Mouse (Mus musculus) small intestine, adult 2 months (tissue): ENCODE measurements around the gene Trip11. TPM values are rescaled to one million over a fixed set of nuclear protein-coding genes. Genes with fewer than 3 reads are reported as not detected.

Experiments
- H3K27ac ChIP-seq: fragments of 200-500 bp; 2 replicates; pipeline ENCODE4 v1.5.1; 2012; ENCODE audit warnings: low read depth, low read length, control low read depth, inconsistent platforms; ENCODE audit not compliant: insufficient read depth
- H3K27me3 ChIP-seq: fragments of 200-500 bp; 2 replicates; pipeline ENCODE4 v1.6.1; 2012; ENCODE audit warnings: mild to moderate bottlenecking, moderate library complexity, low read length, inconsistent platforms; ENCODE audit not compliant: control insufficient read depth, insufficient read depth
- H3K36me3 ChIP-seq: fragments of 200-500 bp; 2 replicates; pipeline ENCODE4 v1.6.1; 2012; ENCODE audit warnings: mild to moderate bottlenecking, low read length, control low read depth, inconsistent platforms; ENCODE audit not compliant: control insufficient read depth, insufficient read depth
- H3K4me1 ChIP-seq: fragments of 200-500 bp; 2 replicates; pipeline ENCODE4 v1.6.1; 2012; ENCODE audit warnings: low read length, inconsistent platforms, mixed read lengths; ENCODE audit not compliant: control insufficient read depth, insufficient read depth, insufficient read length
- H3K4me3 ChIP-seq: fragments of 200-500 bp; 2 replicates; pipeline ENCODE4 v1.5.1; 2012; ENCODE audit warnings: low read depth, mild to moderate bottlenecking, control low read depth, inconsistent platforms, low read length, moderate library complexity
- CTCF ChIP-seq: fragments of 200-500 bp; IDR thresholded peaks from 2 replicates; pipeline ENCODE4 v1.5.1; 2012; ENCODE audit warnings: low read depth, mild to moderate bottlenecking, control low read depth, inconsistent platforms, low read length, moderate library complexity, mixed read lengths; ENCODE audit not compliant: insufficient replicate concordance, insufficient read length; ENCODE audit errors: extremely low read depth
- POLR2A ChIP-seq: fragments of 200-500 bp; IDR thresholded peaks from 2 replicates; pipeline ENCODE4 v1.6.1; 2012; ENCODE audit warnings: low read depth, mild to moderate bottlenecking, control low read depth, inconsistent platforms, low read length, moderate library complexity
- WGBS: fragments of 180-500 bp; shearing (Covaris S2); methylation state at CpG from one replicate; pipeline ENCODE4 v1.1.7; 2018; 5-methylcytosine and 5-hydroxymethylcytosine counted together
- polyA plus RNA-seq: library from polyadenylated mRNA; depleted of rRNA; stranded (reverse); fragments of >200 nt; gene quantifications from 2 replicates; pipeline ENCODE4 v1.2.3, GENCODE M21; 2012

Gene Trip11
- polyA plus RNA-seq, 1 experiment, result 2.1 TPM

DNA sequence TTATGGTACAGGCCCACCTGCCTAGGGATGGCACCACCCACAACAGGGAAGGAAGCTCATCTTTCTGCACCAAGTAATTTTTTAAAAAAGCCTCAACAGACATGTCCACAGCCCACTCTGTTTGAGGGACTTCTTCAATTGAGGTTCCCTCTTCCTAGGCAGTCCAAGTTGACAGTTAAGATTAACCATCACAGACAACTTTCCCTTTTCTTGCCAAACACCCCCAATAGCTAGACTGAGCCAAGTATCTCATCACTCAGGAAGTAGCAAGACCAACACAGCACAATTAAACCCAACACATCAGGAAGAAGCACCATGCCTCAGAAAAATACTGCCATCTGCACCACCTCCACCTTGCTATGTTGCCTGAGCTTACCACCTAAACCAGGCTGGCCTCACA, 4.1 kb upstream of the Trip11 start:
- no peak for TF ChIP-seq CTCF
- no peak for TF ChIP-seq POLR2A
- no peaks in the 10 kb centered on the region for H3K27me3 ChIP-seq

DNA sequence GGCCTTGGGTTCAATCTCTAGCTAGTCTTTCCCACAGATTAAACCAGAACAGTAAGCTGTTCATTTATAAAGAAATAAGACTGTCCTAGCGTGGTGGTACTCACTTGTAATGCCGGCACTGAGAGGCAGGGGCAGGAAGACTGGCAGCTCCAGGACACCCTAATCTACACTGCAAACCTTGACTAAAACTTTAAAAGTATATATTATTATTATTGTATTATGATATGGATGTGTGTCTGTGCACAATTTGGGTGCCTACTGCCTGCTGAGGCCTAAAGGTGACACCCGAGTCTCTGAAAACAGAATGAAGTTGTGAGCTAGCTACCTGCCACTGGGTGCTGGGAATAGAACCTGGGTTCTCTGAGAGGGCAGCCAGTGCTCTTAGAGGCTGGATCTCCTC, 1.7 kb downstream of the Trip11 start:
- H3K4me3 ChIP-seq, result no peak overlapping the region
- TF ChIP-seq CTCF (no peak), POLR2A (no peak)

More for the DNA sequence above, 4.1 kb upstream of the Trip11 start:
- no peak overlapping the region for H3K4me3 ChIP-seq
- no peaks in the 10 kb centered on the region; the same call in 1 of the 2 replicates for H3K4me1 ChIP-seq
- H3K36me3 ChIP-seq, result peaks cover 3% of the 10 kb centered on the region; the same call in 1 of the 2 replicates
- H3K27ac ChIP-seq, result no peak overlapping the region

DNA sequence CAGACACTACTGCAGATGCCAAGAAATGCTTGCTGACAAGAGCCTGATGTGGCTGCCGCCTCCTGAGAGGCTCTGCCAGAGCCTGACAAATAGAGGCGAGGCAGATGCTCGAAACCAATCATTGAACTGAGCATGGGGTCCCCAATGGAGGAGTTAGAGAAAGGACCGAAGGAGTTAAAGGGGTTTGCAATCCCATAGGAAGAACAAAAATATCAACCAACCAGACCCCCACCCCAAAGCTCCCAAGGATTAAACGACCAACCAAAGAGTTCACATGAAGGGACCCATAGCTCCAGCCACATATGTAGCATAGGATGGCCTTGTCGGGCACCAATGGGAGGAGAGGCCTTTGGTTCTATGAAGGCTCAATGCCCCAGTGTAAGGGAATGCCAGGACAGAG, 2.7 kb downstream of the Trip11 start:
- Histone ChIP-seq H3K4me1 (peaks cover 4% of the 10 kb centered on the region; the same call in 1 of the 2 replicates), H3K27ac (no peak overlapping the region), H3K27me3 (no peaks in the 10 kb centered on the region), H3K4me3 (no peak overlapping the region), H3K36me3 (peaks cover 11% of the 10 kb centered on the region)
- WGBS, result 88% methylated on average over 6 of the region's 6 CpGs
- TF ChIP-seq POLR2A (no peak), CTCF (no peak)

More for the DNA sequence above, 1.7 kb downstream of the Trip11 start:
- Histone ChIP-seq H3K27ac (no peak overlapping the region), H3K27me3 (no peaks in the 10 kb centered on the region), H3K4me1 (peaks cover 4% of the 10 kb centered on the region; the same call in 1 of the 2 replicates), H3K36me3 (peaks cover 10% of the 10 kb centered on the region)
- 81% methylated on average over 3 of the region's 3 CpGs for WGBS

DNA sequence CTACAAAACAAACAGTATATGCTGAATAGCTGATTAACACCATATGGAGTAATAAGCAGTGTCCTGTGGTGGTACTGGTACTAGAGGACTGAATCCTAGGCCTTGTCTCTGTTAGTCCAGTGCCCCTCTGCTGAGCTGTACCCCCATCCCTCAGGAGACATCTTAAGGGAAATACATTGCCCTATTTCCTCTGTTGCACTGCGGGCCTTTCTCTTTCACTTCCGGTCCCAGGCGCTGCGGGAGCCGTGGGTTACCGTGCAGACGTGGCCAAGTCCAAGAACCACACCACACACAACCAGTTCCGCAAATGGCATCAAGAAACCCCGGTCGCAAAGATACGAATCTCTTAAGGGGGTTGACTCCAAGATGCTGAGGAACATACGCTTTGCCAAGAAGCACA, 7.2 kb downstream of the Trip11 start:
- Histone ChIP-seq H3K4me3 (no peak overlapping the region), H3K27ac (no peak overlapping the region), H3K27me3 (no peaks in the 10 kb centered on the region), H3K36me3 (peaks cover 20% of the 10 kb centered on the region), H3K4me1 (peaks cover 3% of the 10 kb centered on the region; the same call in 1 of the 2 replicates)
- 90% methylated on average over 12 of the region's 12 CpGs for WGBS
- TF ChIP-seq POLR2A (no peak), CTCF (no peak)

GRCm38 (mm10) chr12:101904906-101905305, 8.2 kb downstream of the Trip11 start:
- no peak overlapping the region for H3K4me3 ChIP-seq
- 85% methylated on average over 4 of the region's 4 CpGs for WGBS
- no peak for TF ChIP-seq CTCF
- no peak for TF ChIP-seq POLR2A
- no peak overlapping the region for H3K27ac ChIP-seq
- peaks cover 3% of the 10 kb centered on the region; the same call in 1 of the 2 replicates for H3K4me1 ChIP-seq
- H3K27me3 ChIP-seq, result no peaks in the 10 kb centered on the region
- peaks cover 21% of the 10 kb centered on the region for H3K36me3 ChIP-seq

DNA sequence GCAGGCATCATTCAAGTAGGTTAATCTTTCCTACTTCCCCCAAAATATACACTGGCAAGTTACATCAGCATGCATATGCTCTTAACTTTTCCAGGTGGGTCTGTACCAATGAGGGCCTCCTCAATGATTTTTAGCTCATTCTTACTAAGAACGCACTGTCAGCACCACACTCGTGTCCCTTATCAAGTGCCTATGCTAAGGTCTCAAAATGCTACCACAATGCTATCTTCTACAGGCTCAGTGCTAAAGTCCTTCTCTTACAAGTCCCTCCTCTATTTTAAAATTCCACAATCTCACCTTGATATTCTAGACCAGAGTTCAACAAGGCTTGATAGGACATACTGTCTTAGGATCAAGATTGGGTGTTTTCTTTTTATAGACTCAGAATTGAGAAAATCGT, 8.9 kb downstream of the Trip11 start:
- H3K4me3 ChIP-seq, result no peak overlapping the region
- TF ChIP-seq CTCF (no peak), POLR2A (no peak)
- H3K27ac ChIP-seq, result no peak overlapping the region
- peaks cover 20% of the 10 kb centered on the region for H3K36me3 ChIP-seq
- H3K4me1 ChIP-seq, result peaks cover 3% of the 10 kb centered on the region; the same call in 1 of the 2 replicates
- 66% methylated on average over 3 of the region's 3 CpGs for WGBS
- no peaks in the 10 kb centered on the region for H3K27me3 ChIP-seq

DNA sequence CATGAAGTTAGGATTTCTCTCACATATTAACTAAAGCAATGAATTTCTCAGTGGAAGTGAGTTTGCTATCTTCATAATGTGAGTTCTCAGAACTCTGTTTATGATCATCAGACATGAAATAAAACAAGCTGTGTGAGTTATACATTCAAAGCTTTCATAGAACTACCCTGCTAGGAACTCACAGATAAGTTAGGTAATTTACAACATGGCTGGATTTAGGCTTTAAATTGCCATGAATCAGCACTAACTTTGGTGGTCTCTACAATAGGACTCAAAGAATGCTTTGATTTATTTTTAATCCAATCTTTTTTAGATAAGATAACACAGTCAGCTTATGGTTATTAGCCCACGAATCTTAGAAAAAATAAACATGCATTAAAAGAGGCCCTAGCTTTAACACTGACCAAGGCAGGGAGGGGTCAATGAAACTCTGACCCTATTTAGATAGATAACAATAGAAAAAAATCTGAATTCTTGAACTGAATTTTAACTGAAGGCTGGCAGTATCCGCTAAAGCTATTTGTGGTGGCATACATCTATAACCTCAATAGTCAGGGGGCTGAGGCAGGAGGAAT, 13.3 kb downstream of the Trip11 start:
- WGBS, result 32% methylated on average over 2 of the region's 2 CpGs
- peaks cover 17% of the 10 kb centered on the region for H3K36me3 ChIP-seq
- TF ChIP-seq POLR2A (no peak), CTCF (no peak)
- H3K4me3 ChIP-seq, result no peak overlapping the region
- no peaks in the 10 kb centered on the region for H3K4me1 ChIP-seq
- no peaks in the 10 kb centered on the region for H3K27me3 ChIP-seq
- H3K27ac ChIP-seq, result no peak overlapping the region

DNA sequence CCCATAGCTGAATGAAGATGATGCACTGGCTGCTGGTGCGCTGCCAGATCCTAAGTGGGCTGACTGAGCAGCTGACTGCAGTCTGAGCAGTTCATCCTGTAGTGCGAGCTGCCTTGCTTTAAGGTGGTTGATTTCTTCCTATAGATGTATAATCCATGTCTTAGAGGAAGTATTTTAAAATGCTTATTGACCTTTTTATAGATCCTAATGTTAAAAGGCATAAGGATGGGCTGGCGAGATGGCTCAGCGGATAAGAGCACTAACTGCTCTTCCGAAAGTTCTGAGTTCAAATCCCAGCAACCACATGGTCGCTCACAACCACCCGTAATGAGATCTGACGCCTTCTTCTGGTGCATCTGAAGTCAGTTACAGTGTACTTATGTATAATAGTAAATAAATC, 14.1 kb downstream of the Trip11 start:
- 96% methylated on average over 8 of the region's 8 CpGs for WGBS
- TF ChIP-seq CTCF, result no peak
- no peak for TF ChIP-seq POLR2A
- no peaks in the 10 kb centered on the region for H3K4me1 ChIP-seq
- no peak overlapping the region for H3K27ac ChIP-seq
- H3K27me3 ChIP-seq, result no peaks in the 10 kb centered on the region
- H3K4me3 ChIP-seq, result no peak overlapping the region
- peaks cover 21% of the 10 kb centered on the region for H3K36me3 ChIP-seq
